Mouse (Mus musculus): Measurements from ENCODE around the gene Rnf187.

DNA sequence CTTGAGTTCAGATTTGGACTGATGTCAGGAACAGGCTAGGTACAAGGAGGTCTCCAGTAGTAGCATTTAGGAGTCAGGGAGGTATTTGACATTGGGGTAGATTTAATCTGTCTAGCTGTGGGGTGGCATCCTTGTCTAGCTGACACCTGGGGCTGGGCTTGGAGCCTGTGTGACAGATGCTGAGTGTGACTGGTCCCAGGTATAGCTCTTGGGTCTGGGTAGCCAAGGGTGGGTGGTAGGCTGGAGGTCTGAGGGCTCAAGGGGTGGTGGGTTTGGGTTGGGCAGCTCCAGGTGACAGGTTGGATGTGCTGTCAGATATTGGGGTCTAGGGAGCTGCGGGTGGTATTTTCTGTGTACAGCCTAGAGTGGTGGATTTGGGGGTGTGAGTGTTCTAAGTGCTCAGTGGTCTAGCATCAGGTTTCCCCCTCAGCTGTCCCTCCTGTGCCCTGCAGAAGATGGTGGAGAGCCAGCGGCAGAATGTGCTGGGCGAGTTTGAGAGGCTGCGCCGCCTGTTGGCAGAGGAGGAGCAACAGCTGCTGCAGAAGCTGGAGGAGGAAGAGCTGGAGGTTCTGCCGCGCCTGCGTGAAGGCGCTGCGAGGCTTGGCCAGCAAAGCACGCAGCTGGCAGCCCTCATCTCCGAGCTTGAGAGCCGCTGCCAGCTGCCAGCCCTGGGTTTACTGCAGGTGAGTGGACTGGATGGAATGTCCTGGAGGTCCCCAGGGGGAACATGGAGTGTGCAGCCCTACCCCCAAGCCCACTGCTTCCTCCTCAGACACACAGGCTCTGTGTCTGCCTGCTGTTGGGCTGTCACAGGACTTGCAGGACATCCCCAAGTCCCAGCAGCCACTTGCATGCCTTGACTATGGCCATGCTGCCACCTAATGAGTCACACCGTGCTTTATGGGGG is 43.1 kb upstream of the Rnf187 start:
- TF ChIP-seq ETS1 (IDR thresholded peaks at IDR 0.05; ENCODE audit: low read depth, low read length) = no peak
- no peak for TF ChIP-seq POLR2A (IDR thresholded peaks at IDR 0.05; ENCODE audit: control insufficient read depth in 1 of 2, insufficient read depth in 1 of 2, low read depth in 1 of 2, low read length in 2 of 2, poor library complexity in 1 of 2)
- TF ChIP-seq MEF2A (IDR thresholded peaks at IDR 0.05; ENCODE audit: extremely low read depth, insufficient replicate concordance, low read depth, low read length, poor library complexity, severe bottlenecking) = no peak
- no peak for TF ChIP-seq SIN3A (IDR thresholded peaks at IDR 0.05; ENCODE audit: low read length)
- no peak for TF ChIP-seq ZNF384 (IDR thresholded peaks at IDR 0.05; ENCODE audit: low read depth, low read length)
- TF ChIP-seq EP300 (IDR thresholded peaks at IDR 0.05; ENCODE audit: low read depth in 1 of 2, low read length in 2 of 2) = no peak
- TF ChIP-seq GATA1 (IDR thresholded peaks at IDR 0.05; ENCODE audit: low read depth, low read length) = no peak
- no peak for TF ChIP-seq E2F4 (IDR thresholded peaks at IDR 0.05; ENCODE audit: borderline replicate concordance, low read depth, low read length)
- TF ChIP-seq NELFE (IDR thresholded peaks at IDR 0.05; ENCODE audit: low read depth, low read length) = no peak

Measured in MEL (cell line).